Mouse (Mus musculus): ENCODE data around the gene Olfr272. TPM values are rescaled to one million over a fixed set of nuclear protein-coding genes. Genes with fewer than 3 reads are reported as not detected.

The Olfr272 gene
- polyA plus RNA-seq, 1 experiment from 2014 or later: not detected

GRCm38 (mm10) chr4:52909542-52909941 lies 9.4 kb downstream of the Olfr272 start:
- 80% methylated on average over 3 of the region's 3 CpGs for WGBS
- H3K9ac ChIP-seq (ENCODE audit: low read length): no peak overlapping the region
- no peaks in the 10 kb centered on the region for H3K36me3 ChIP-seq (ENCODE audit: control insufficient read depth, insufficient read depth, low read length)
- DNase-seq (ENCODE audit: low spot score) (no peak), ATAC-seq (replicated peaks; ENCODE audit: low FRiP score) (no peak)
- H3K4me1 ChIP-seq (replicated peaks; ENCODE audit: control insufficient read depth, insufficient read depth, low read length): no peaks in the 10 kb centered on the region
- no peaks in the 10 kb centered on the region for H3K27me3 ChIP-seq (ENCODE audit: control insufficient read depth, insufficient read depth, low read length)
- no peaks in the 10 kb centered on the region for H3K9me3 ChIP-seq (ENCODE audit: control insufficient read depth, low read length)
- no peak overlapping the region for H3K4me2 ChIP-seq (ENCODE audit: low read depth, low read length, severe bottlenecking)
- H3K4me3 ChIP-seq (ENCODE audit: low read depth, low read length): no peak overlapping the region
- H3K27ac ChIP-seq (ENCODE audit: low read depth, low read length): no peak overlapping the region

DNA sequence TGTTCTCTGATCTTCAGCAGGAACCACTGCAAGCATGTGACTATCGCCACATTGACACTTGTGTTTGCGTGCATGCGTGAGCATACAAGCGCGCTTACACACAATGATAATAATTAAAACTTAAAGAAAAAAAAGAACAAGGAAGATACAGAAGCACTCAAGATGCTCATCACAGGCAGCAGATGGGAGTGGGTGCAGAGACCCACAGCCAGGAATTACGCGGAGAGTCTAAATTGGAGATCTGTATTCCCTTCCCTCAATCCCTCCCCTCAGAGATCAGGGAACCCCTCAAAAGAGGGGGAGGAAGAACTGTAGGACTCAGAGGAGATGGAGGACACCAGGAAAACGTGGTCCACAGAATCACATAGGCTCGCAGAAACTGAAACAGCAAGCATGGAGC lies 54.8 kb downstream of the Olfr272 start:
- no peaks in the 10 kb centered on the region for H3K9me3 ChIP-seq (ENCODE audit: control insufficient read depth, low read length)
- DNase-seq (ENCODE audit: low spot score): no peak
- no peaks in the 10 kb centered on the region for H3K4me1 ChIP-seq (replicated peaks; ENCODE audit: control insufficient read depth, insufficient read depth, low read length)
- no peak overlapping the region for H3K4me3 ChIP-seq (ENCODE audit: low read depth, low read length)
- H3K4me2 ChIP-seq (ENCODE audit: low read depth, low read length, severe bottlenecking): no peak overlapping the region
- no peaks in the 10 kb centered on the region for H3K36me3 ChIP-seq (ENCODE audit: control insufficient read depth, insufficient read depth, low read length)
- no peak overlapping the region for H3K27ac ChIP-seq (ENCODE audit: low read depth, low read length)
- H3K27me3 ChIP-seq (ENCODE audit: control insufficient read depth, insufficient read depth, low read length): no peaks in the 10 kb centered on the region
- H3K9ac ChIP-seq (ENCODE audit: low read length): no peak overlapping the region
- ATAC-seq (replicated peaks; ENCODE audit: low FRiP score): no peak
- WGBS: 89% methylated on average over 9 of the region's 9 CpGs

Other genes with a start within 250 kb of the Olfr272 start
- not detected in 2 replicates for gene Olfr275, start 104.6 kb downstream of the Olfr272 start, polyA plus RNA-seq (2014; fragmentation: Nextera tagmentation; extraction: Ambion mirVana)
- not detected in 2 replicates for gene Olfr273, start 59.9 kb downstream of the Olfr272 start, polyA plus RNA-seq (2014; fragmentation: Nextera tagmentation; extraction: Ambion mirVana)
- gene Olfr270, start 45.4 kb upstream of the Olfr272 start, polyA plus RNA-seq (2014; fragmentation: Nextera tagmentation; extraction: Ambion mirVana): not detected in 2 replicates
- gene Nipsnap3a, start 70.1 kb upstream of the Olfr272 start, polyA plus RNA-seq (2014; fragmentation: Nextera tagmentation; extraction: Ambion mirVana): not detected in 2 replicates
- gene Nipsnap3b, start 92.7 kb upstream of the Olfr272 start, polyA plus RNA-seq (2014; fragmentation: Nextera tagmentation; extraction: Ambion mirVana): 82.5 and 86.4 TPM in 2 replicates
- 5.0 and 5.6 TPM in 2 replicates for gene Abca1, start 240.7 kb upstream of the Olfr272 start, polyA plus RNA-seq (2014; fragmentation: Nextera tagmentation; extraction: Ambion mirVana)

Measured in forebrain, embryonic 11.5 days (tissue).